In the genomic region with DNA sequence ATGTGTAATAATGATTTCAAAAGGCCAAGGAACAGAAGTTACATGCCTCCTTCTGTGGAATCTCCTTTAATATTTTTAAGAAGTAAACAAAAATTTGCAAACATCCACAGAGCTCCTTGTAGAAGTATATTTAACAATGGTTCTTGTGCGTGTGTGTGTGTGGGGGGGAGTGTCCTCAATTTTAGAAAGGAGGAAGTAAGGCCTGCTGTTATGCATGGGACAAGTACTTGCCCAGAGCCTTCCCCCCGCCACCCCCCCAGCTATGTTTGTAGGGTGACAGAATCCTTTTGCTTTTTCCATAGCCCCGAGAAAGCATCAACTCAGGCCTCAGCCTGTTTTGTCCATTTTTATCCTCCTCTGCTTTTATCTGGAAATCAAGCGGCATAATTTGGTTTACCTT, we compare ENCODE assay signal across 20 mouse cellular contexts.
"Had no signal": no experiment of that assay in that cellular context is flagged by ENCODE, and none has a peak within 500 bp of the region (broad histone marks: within the 10 kb centered on the region; RNA-seq: fewer than 3 reads in every experiment).

No protein-coding gene starts in this region.

- H3K9ac ChIP-seq: limb, embryonic 13.5 days; liver, embryonic 12.5 days; liver, embryonic 15.5 days; lung, embryonic 15.5 days; midbrain, embryonic 13.5 days; neural tube, embryonic 12.5 days; neural tube, embryonic 15.5 days had no signal

- H3K27me3 ChIP-seq: limb, embryonic 13.5 days; liver, embryonic 12.5 days; liver, embryonic 15.5 days; lung, embryonic 15.5 days; neural tube, embryonic 12.5 days; neural tube, embryonic 15.5 days had no signal

- H3K4me2 ChIP-seq: limb, embryonic 13.5 days; liver, embryonic 12.5 days; liver, embryonic 15.5 days; lung, embryonic 15.5 days; midbrain, embryonic 13.5 days; neural tube, embryonic 12.5 days; neural tube, embryonic 15.5 days had no signal

- H3K4me1 ChIP-seq: liver, embryonic 12.5 days; liver, embryonic 15.5 days; neural tube, embryonic 12.5 days; neural tube, embryonic 15.5 days had no signal

- DNase-seq: kidney, adult 18-20 months; kidney, adult 9 months; kidney, postnatal 14 days; kidney, postnatal 4 days; layer of hippocampus, postnatal 36 days; liver; lung, adult 18-20 months; lung, postnatal 10 days; lung, postnatal 36 days; right cerebral cortex, adult 18-20 months; thymus, adult 18-20 months; thymus, postnatal 36 days had no signal

- H3K36me3 ChIP-seq: limb, embryonic 13.5 days; liver, embryonic 12.5 days; liver, embryonic 15.5 days; lung, embryonic 15.5 days; midbrain, embryonic 13.5 days; neural tube, embryonic 12.5 days; neural tube, embryonic 15.5 days had no signal

- ATAC-seq: liver, embryonic 12.5 days; midbrain, embryonic 13.5 days had no signal

- H3K27ac ChIP-seq: left cerebral cortex, adult 2 months; limb, embryonic 13.5 days; liver, embryonic 12.5 days; liver, embryonic 15.5 days; lung, embryonic 15.5 days; midbrain, embryonic 13.5 days; neural tube, embryonic 12.5 days; neural tube, embryonic 15.5 days had no signal

- H3K9me3 ChIP-seq: limb, embryonic 13.5 days; liver, embryonic 12.5 days; liver, embryonic 15.5 days; lung, embryonic 15.5 days; midbrain, embryonic 13.5 days; neural tube, embryonic 12.5 days; neural tube, embryonic 15.5 days had no signal

- H3K4me3 ChIP-seq: left cerebral cortex, adult 2 months; limb, embryonic 13.5 days; liver, embryonic 12.5 days; liver, embryonic 15.5 days; lung, embryonic 15.5 days; midbrain, embryonic 13.5 days; neural tube, embryonic 12.5 days; neural tube, embryonic 15.5 days had no signal
